Mouse (Mus musculus): ENCODE measurements around the gene Fam161a. TPM values are rescaled to one million over a fixed set of nuclear protein-coding genes. Genes with fewer than 3 reads are reported as not detected.
A peak's percentile ranks its signal among the peaks of the same experiment; 100 is the strongest.

Fam161a gene
- total RNA-seq, 1 experiment from 2014 or later, result 1.5 TPM

DNA sequence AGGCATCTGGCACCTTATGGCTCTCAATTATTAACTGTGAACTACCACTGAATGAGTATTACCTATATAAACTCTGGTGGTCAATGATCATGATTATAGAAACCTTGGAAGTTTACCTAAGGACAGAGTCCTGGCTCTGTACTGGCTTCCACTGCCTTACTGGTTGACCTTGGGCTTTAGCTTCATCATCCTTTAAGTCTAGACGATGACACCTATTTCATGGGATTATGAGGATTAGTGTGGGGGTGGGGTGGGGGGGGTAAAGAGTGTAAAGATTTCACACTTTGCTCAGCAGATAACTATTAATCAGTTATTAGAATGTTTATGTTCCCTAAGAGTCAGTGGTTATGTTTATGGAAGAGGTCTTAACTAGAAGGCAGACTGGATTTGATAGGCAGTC lies 17.5 kb upstream of the Fam161a start:
- ATAC-seq (replicated peaks; ENCODE audit: low read depth, poor library complexity, severe bottlenecking), result no peak; the same call in 1 of the 2 replicates

DNA sequence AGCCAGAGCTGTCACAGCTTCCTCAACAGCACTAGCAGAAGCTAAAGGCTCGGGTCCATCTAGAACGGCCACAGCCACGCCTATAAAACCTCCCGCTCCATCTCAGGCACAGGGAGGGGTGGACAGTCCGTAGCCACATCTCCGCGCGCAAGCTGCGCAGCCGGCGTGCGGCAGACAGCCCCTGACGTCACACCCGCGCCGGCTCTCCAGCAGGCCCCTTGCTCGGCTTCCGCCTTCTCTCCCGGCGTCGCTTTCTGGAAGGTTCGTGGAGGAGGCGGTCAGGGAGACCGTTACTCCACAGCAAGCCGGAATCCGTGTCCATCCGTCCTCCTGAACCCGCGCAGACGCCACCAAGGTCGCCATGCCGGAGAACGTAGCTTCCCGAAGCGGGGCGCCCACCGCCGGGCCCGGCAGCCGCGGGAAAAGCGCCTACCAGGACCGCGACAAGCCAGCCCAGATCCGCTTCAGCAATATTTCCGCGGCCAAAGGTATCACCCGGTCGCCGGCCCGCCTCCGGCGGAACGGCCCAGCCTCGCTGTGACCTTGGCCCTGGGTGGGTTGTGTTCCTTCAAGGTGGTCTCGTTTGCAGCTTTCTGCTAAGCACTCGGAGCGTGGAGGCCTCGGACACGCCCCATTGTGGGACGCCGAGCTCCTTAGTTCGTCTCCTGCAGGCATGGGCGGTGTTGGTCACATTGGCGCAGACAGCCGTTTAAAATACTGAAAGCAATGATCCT lies 16.8 kb upstream of the Fam161a start, which contains the start of gene Cct4:
Cct4 (plus strand) TSS at position 127 of the 734 bp plus-strand sequence.
- peak; percentile 91 for ATAC-seq (replicated peaks; ENCODE audit: low read depth, poor library complexity, severe bottlenecking)

DNA sequence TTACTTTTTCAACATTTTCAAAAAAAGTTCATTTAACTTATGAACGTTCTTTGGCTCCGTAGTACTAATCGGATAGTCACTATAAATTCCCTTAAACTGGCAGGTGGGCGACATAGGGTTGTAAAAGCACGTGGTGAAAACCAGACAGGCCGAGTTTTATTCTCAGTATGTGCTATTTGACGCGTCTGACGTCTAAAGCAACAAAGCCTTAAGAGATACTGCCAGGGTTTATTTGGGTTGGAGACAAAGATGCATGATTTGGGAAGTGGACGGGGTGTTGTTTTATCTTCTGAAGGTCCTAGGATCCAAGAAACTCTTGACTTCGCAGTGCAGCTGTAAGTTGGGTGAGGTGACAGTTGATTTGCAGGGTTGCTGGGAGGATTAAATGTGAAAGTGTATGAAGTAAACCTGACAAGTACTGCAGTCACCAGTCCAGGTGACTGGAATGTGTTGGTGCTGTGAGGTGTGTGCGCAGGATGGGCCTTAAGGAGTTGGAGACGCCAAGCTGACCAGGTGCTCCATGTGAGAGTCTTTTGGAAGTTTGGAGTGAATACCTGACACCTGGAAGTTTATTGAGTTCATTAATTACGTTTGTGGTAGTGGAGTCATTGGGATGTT lies 16.0 kb upstream of the Fam161a start:
- no peak for ATAC-seq (replicated peaks; ENCODE audit: low read depth, poor library complexity, severe bottlenecking)

DNA sequence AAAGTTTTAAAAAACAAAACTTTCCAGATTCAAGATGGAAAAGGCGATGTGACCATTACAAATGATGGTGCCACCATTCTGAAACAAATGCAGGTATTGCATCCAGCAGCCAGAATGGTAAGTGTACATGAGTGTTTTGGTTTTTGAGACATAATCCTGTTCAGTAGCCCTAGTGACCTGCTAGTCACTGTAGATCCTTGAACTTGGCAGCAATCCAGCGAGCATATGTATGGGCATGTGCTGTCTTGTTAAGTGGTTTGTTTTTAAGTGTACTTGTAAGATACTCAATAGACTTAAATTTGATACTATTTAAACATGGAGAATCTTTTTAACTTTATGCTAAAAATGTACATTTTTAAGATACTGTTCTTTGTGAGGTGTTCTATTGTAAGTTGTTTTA lies 13.1 kb upstream of the Fam161a start:
- no peak for ATAC-seq (replicated peaks; ENCODE audit: low read depth, poor library complexity, severe bottlenecking)

DNA sequence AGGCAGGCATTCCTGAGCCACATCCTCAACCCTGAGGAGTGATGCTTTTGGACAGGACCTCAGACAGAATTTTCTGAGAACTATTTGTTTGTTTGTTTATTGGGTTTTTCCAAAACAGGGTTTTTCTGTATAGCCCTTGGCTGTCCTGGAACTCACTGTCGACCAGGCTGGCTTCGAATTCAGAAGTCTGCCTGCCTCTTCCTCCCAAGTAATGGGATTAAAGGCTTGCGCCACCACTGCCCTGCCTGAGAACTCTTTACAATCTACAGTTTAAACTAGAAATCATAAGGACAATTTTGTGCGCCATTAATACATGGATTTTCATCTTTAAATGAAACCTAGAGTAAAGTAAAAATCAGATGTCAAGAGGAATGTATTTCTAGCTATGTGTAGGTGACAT lies 11.9 kb upstream of the Fam161a start:
- no peak for ATAC-seq (replicated peaks; ENCODE audit: low read depth, poor library complexity, severe bottlenecking)

DNA sequence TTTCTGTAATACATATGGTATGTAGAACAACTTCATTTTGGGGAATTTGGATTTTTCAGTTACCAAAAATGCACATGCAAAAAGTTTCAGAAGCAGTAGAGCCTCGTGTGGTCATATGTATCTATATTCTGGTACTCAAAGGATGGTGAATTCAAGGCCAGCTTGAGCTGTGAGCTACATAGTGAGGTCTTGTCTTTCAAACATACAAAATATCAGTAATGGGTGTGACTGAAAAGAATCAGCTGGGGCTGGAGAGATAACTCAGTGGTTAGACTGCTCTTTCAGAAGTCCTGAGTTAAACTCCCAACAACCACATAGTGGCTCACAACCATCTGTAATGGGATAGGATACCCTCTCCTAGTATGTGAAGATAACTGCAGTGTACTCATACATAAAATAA lies 9.0 kb upstream of the Fam161a start:
- no peak for ATAC-seq (replicated peaks; ENCODE audit: low read depth, poor library complexity, severe bottlenecking)

DNA sequence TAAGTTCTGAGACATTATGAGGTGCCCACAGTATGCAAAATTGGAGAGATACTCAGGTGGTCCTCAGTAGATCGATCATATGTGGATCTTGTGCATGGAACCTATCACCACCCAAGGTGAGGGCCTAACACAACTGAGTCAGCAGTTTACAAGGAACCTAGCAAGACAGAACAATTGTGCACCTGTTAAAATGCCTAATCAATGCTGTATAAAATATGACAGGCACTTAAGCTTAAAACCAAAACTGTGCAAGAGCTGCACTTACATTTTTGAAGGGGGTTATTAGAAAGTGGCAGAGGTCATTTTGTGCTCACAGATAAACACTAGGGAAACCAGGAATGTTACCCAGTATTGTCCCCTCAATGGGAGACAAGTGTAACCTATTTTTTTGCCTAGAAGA lies 2.1 kb upstream of the Fam161a start:
- ATAC-seq (replicated peaks; ENCODE audit: low read depth, poor library complexity, severe bottlenecking), result no peak

DNA sequence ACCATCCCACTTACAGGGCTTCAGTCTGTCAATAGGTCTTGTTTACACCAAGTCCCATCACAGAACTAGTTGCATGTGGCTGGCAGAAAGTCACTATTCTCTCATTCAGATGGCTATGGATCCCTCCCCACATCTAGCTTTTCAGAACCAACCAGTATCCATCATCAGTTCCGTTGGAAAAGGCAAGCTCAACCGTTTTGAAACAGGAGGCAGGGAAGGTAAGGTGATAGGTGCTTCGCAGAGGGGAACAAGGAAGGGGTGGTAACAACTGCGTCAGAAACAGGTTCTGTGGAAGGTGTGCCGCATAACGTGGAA lies 208 bp upstream of the Fam161a start:
- ATAC-seq (replicated peaks; ENCODE audit: low read depth, poor library complexity, severe bottlenecking), result no peak

DNA sequence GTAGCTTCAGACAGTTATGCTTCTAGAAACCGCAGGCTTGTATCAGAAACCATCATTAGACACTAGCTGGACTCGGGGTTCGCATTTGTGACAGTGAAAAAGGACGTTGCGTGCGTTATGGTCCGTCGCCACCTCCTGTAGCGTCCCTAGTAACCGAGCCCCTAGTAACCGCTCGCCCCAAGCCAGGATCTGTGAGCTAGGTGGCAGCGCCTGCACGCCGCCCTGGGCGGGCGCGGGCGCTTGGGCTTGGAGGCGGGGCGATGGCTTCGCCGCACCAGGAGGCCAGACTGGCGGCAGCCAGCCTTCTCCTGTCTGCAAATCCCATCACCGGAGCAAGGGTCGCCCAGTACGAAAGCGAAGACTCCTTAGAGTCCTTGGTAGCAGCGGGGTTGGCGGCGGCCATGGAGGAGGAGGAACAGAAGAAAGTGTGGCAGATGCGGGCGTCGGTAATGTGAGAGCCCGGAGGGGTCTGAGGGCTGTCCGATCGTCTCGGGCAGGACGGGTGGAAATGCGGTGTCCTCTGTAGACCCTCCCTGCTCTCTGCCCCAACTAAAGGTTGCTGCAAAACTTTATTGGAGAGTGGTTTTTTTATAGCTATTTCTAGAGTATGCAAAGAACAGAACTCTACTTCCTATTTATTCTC lies 971 bp downstream of the Fam161a start:
- ATAC-seq (replicated peaks; ENCODE audit: low read depth, poor library complexity, severe bottlenecking), result peak; percentile 80

DNA sequence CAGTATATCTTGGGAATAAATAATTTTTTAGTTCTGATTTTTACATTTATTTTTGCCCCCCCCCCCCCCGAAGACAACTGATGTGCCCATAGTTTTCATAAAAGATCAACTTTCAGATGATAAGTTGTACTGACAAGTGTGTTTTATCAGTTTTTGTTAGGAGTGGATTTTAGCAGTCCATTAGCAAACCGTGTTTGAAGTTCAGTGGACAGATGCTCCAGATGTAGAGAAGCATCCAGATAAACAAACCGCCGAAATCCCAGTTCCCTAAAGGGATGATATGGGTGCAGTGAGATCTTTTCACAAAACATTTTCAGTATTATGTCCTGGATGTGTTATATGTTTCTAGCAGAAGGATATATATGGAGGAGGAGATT lies 1.5 kb downstream of the Fam161a start:
- no peak for ATAC-seq (replicated peaks; ENCODE audit: low read depth, poor library complexity, severe bottlenecking)

DNA sequence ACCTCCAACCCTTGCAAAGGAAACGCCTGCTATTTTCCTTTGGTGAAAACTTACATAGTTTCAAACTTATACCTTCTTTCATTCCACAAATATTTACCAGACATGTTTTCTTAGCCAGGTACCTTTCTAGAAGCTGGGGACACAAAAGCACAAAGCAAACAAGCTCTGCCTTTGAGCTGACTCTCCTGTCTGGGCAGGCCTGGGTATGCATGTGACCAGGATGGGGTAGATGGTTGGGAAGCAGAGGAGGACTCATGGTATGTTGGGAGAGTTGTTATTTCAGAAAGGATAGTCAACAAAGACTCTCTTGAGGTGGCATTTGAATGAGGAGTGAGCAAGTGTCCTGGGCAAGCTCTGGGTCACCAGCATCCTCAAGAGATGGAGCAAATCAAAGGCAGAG lies 5.8 kb downstream of the Fam161a start:
- ATAC-seq (replicated peaks; ENCODE audit: low read depth, poor library complexity, severe bottlenecking), result no peak

DNA sequence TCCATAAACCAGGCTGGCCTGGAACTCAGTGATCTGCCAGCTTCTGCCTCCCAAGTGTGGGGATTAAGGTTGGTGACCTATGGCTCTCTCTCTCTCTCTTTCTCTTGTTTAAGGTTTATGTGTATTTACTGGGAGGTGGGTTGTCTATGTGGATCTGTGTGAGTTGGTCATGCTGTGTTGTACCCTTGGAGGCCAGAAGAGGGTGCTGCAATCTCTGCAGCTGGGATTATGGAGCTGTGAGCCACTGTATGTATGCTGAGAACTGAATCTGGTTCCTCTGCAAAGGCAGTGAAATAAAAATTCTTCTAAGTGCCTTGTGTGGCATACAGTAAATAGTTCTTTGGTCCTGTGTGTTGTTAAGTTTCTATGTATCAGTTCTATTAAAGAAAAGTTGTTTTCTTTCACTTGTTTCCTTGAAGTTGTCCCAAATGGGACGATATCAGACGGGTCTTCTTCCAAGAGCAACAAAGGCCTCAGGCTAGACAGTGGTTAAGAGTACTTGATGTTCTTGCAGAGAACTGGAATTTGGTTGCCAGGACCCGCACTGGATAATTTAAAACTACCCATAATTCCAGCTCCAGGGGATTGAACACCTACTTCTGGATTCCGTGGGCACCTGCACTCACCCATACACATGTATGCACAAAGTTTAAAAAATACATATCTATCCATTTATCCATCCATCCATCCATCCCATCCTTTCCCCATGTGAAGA lies 6.4 kb downstream of the Fam161a start:
- ATAC-seq (replicated peaks; ENCODE audit: low read depth, poor library complexity, severe bottlenecking), result peak; percentile 83

DNA sequence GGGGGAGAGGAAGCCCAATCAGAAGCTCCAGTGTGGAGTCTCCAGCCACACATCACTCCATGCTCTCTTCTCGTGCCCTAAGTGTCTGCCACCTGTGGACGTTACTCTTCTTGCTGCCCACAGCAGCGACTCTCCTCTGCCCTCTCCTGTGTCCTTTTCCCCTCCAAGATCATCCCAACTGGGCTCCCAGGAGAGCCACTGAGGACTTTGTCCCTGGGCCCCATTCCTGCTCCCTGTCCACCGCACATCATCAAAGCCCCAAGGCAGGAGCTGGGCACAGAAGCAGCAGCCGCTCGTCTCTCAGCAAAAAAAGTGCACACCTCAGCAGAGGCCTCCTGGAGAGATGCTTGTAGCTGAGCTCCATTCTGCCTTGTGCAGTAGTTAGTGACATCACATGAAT lies 7.7 kb downstream of the Fam161a start:
- ATAC-seq (replicated peaks; ENCODE audit: low read depth, poor library complexity, severe bottlenecking), result no peak

DNA sequence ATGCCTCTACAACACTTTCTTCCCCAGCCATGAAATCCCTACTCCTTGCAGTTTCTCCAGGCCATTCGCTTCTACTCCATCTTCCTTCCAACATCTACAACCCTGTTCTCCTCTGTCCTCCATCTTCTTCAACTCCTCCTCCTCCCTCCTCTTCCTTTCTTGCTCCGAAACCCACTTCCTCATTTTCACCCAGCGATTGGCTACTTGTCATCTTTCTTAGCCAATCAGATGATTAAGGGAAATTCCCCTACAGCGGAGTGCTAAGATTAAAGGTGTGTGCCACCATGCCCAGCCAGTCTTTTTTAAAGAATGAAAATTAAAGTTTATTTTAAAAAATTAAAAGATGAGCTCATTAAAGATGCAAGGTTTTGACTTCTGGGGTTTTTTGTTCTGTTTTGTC lies 10.6 kb downstream of the Fam161a start:
- no peak for ATAC-seq (replicated peaks; ENCODE audit: low read depth, poor library complexity, severe bottlenecking)

DNA sequence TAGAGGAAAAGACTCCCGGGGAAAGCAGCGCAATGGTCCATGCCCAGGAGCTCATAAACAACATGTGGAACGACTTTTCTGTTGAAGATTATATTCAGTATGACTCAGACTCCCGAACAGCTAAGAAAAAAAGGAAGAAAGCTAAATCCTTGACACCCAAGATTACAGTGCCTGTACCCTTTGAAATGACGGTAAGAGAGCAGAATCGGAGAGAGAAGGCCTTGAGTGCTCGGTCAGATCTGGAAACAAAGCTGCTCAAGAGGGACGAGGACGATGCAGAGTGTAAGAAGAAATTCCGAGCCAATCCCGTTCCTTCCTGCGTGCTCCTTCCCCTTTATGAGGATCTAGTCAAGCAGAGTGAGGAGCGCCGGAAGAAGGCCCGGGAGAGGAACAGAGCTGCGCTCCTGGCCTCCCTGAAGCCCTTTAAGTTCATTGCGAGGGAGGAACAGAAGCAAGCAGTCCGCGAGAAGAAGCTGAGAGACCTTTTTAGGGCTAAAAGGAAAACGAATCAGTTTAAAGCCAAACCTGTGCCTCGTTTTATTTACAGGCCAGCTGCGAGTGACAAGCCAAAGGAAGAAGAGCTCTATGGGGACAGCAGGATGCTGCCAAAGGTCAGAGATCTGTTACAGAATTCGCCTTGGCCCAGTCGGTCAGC lies 12.9 kb downstream of the Fam161a start:
- ATAC-seq (replicated peaks; ENCODE audit: low read depth, poor library complexity, severe bottlenecking), result no peak

DNA sequence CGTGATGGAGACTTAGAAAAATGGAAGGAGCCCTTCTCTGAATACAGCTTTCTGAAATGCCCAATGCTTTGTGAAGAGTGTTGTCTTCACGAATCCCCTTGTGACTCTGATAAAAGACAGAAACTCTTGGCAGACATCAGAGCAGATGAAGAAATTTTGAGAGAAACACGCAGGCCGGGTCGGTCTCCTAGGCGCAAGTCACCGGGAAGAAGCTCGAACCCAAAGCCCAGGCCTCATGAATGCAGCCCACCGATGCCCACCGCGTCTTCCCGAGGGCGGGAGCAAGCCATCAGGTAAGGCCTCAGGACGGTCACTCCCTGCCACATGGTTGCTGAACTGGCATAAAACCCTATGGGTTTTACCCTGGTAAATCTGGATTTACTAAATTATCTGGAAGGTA lies 13.5 kb downstream of the Fam161a start:
- ATAC-seq (replicated peaks; ENCODE audit: low read depth, poor library complexity, severe bottlenecking), result no peak

DNA sequence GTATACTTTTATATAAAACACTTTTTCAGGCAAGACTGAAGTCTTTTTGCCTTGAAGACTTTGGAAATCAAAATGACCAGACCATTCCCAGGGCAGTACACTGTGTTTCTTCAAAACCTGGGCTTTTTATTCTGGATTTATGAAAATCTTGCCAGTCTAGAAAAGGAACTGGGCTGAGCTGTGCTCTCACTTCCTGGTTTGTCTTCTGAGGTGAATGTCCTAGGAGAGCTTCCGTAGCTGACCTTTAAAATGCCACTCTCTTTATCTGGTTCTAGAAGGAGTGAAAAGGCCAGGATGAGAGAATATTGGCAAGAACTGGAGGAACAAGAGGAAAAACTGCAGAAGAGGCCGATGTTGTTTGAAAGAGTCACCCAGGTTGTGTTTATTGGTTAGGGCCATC lies 15.8 kb downstream of the Fam161a start:
- ATAC-seq (replicated peaks; ENCODE audit: low read depth, poor library complexity, severe bottlenecking), result no peak

DNA sequence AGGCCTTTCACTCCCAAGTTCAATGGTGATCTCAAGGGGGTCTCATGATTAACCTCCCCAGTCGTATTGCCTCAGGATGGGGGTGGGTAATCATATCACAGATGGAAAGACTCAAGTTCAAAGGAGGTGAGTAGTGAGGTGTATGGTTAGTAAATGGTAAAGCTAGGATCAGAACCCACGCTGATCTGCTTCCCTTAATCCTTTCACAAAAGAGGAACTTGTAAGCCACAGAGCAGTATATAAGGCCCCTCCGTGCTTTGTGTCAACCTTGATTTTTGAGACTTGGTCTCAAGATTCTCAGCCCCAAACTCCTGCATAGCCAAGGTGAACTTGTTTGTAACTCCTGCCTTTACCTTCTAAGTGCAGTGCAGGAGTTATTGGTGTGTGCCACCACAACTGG lies 16.8 kb downstream of the Fam161a start:
- ATAC-seq (replicated peaks; ENCODE audit: low read depth, poor library complexity, severe bottlenecking), result 0 out of 2 replicates have a peak, but pooled peaks have one; percentile 50

DNA sequence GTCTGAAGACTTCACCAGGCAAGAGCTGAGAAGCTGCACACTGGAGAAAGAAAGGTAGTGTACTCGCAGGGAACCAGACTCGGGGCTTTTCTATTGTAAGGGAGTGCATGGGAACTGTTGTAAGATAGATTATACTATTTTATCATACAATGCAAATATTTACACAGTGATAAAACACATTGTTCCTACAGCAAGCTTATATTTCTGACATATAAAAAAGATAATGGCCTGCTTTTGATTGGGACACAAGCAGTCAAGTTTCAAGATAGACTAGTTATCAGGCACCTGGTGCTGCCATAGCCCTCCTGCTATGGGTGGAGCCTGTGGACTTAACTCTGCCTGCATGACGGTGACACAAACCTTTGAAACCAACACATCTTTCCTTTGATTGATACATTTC lies 21.6 kb downstream of the Fam161a start:
- no peak for ATAC-seq (replicated peaks; ENCODE audit: low read depth, poor library complexity, severe bottlenecking)

DNA sequence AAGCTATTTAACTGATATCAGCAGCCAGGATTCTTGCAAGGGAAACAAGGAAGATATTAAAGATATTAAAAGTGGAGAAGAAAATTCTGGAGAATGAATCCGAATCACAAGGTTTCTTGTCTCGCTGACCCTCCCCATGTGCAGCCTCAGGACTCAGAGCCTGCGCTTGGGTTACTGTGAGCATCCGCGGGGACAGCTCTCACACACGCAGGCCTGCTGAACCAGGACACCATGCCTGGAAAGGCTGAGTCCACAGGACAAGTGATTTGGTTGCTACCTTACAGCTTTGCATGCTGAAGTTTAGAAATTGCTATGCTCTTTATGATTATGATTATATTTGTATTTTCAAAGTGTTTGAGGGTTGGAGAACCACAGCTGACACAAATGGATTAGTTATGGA lies 22.1 kb downstream of the Fam161a start:
- ATAC-seq (replicated peaks; ENCODE audit: low read depth, poor library complexity, severe bottlenecking), result no peak

DNA sequence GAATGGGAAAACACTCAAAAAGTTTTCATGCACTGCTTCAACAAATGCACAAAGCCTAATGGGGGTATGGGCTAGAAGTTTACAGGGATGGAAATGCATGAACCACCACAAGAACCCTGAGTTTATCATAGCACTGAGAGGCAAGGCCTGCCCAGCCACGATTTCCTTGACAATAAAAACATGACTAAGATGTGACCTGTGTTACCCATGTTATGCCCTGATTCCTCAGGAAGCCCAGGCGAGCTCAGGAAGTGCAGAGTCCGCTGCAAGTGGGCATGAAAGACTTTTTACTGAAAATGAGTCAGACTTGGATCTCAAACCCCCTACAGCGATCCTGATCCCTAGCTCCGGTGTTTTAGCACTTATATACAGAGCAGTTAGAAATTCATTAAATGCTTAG lies 39.9 kb downstream of the Fam161a start:
- ATAC-seq (replicated peaks; ENCODE audit: low read depth, poor library complexity, severe bottlenecking), result no peak
